Mouse (Mus musculus) hindbrain, embryonic 15.5 days (tissue): ENCODE measurements at regions not wholly inside any gene's neighbourhood (a gene's known extent, or its start where the extent isn't known, plus 50 kb on each side); places are given as distances from the start of the nearest gene placed in this dataset.

Experiments
- ATAC-seq: fragments of 200-750 bp; cut with Nextera tagmentation; 2 replicates; pipeline ENCODE4 v1.8.0; 2017; ENCODE audit warnings: low read depth, moderate number of reproducible peaks, moderate TSS enrichment; ENCODE audit not compliant: low FRiP score
- H3K27ac ChIP-seq: fragments of 300-500 bp; sonication (generic); replicated peaks from 2 replicates; pipeline ENCODE4 v1.5.1; 2015; ENCODE audit warnings: mild to moderate bottlenecking, inconsistent platforms
- H3K27me3 ChIP-seq: fragments of 300-500 bp; sonication (generic); 2 replicates; pipeline ENCODE4 v1.6.1; 2015; ENCODE audit warnings: control low read depth, inconsistent platforms
- H3K36me3 ChIP-seq: fragments of 300-500 bp; sonication (generic); 2 replicates; pipeline ENCODE4 v1.6.1; 2015; ENCODE audit warnings: control low read depth, inconsistent platforms
- H3K4me1 ChIP-seq: fragments of 300-500 bp; sonication (generic); replicated peaks from 2 replicates; pipeline ENCODE4 v1.6.1; 2015; ENCODE audit warnings: control low read depth, inconsistent platforms
- H3K4me2 ChIP-seq: fragments of 300-500 bp; sonication (generic); 2 replicates; pipeline ENCODE4 v1.6.1; 2015; ENCODE audit warnings: moderate library complexity, mild to moderate bottlenecking, inconsistent platforms
- H3K4me3 ChIP-seq: fragments of 300-500 bp; sonication (generic); 2 replicates; pipeline ENCODE4 v1.5.1; 2015; ENCODE audit warnings: mild to moderate bottlenecking, inconsistent platforms
- H3K9ac ChIP-seq: fragments of 300-500 bp; sonication (generic); 2 replicates; pipeline ENCODE4 v1.6.1; 2015; ENCODE audit warnings: inconsistent platforms
- H3K9me3 ChIP-seq: fragments of 300-500 bp; sonication (generic); 2 replicates; pipeline ENCODE4 v1.6.1; 2016; ENCODE audit warnings: control low read depth, inconsistent platforms
- WGBS: fragments of 180-500 bp; shearing (Covaris S2); methylation state at CpG from one replicate; pipeline ENCODE4 v1.1.7; 2015; 5-methylcytosine and 5-hydroxymethylcytosine counted together

- H3K27me3 ChIP-seq, result no peaks in the 10 kb centered on the region
- no peaks in the 10 kb centered on the region for H3K36me3 ChIP-seq
- WGBS, result 95% methylated on average over 1 of the region's 1 CpGs
- no peaks in the 10 kb centered on the region for H3K9me3 ChIP-seq
- H3K9ac ChIP-seq, result no peak overlapping the region
- no peak overlapping the region for H3K4me2 ChIP-seq
- H3K27ac ChIP-seq, result no peak overlapping the region
- no peak for ATAC-seq
- H3K4me3 ChIP-seq, result no peak overlapping the region
- no peaks in the 10 kb centered on the region for H3K4me1 ChIP-seq
These were observed 2150.5 kb upstream of the Gm7489 start for GRCm38 (mm10) chr15:51734194-51734593.
